8 mouse cellular contexts compared by ENCODE assay signal in the genomic region with DNA sequence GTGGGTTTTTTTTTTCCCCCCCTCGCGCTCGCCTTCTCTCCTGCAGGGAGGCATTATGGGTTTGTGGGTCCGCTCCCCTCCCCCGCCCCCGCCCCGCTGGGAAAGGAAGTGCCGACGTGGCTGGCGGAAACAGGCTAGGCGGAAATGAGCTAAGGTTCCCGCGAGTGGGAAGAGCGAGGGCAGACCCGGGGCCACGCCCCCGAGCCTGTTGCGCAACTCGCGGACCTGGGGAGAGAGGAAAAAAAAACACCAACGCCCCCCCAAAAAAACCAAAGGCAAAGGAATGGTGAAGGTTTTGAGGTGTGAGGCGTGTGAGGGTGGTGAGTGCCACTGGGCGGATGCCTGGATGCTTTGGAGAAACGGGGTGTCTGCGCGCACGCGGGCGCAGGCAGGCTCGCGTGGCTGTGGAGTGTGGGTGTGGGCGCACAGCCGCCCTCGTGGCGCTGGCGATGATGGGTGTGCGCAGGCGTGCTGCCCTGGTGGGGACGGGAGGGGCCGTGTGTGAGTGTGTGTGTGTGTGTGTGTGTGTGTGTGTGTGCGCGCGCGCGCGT. TPM values are rescaled to one million over a fixed set of nuclear protein-coding genes. Genes with fewer than 3 reads are reported as not detected.
DNase-seq lines count a peak whose midpoint lies in the region; ATAC-seq and TF ChIP-seq lines count a peak whose summit lies in the region.

No protein-coding gene starts in this region.

- TF ChIP-seq CTCF in G1E (IDR thresholded peaks at IDR 0.05; ENCODE audit: low read depth, low read length) = no peak

- DNase-seq in G1E (ENCODE audit: low spot score) = peak; percentile 35
- DNase-seq in cerebellum, adult 18-20 months = peak; percentile 72 to 80
- peak; percentile 61 for DNase-seq in hindbrain, embryonic 11.5 days (ENCODE audit: low spot score)
- DNase-seq in left cerebral cortex, adult 9 months (ENCODE audit: low spot score in 2 of 2) = peak; percentile 46 to 67
- DNase-seq in right cerebral cortex, postnatal 14 days = peak; percentile 75
- peak; percentile 74 for DNase-seq in urinary bladder, postnatal 25 days (ENCODE audit: low spot score)

- H3K4me2 ChIP-seq in forebrain, embryonic 16.5 days (ENCODE audit: low read length) = peak overlapping the region; percentile 63
- peak overlapping the region; percentile 39 for H3K4me2 ChIP-seq in hindbrain, embryonic 11.5 days (replicated peaks; ENCODE audit: low read depth, low read length)

- 27% methylated on average over 44 of the region's 46 CpGs for whole genome bisulfite sequencing in forebrain, embryonic 16.5 days
- 22% methylated on average over 39 of the region's 46 CpGs for WGBS in hindbrain, embryonic 11.5 days

- peak overlapping the region; percentile 56 for H3K9ac ChIP-seq in forebrain, embryonic 16.5 days (replicated peaks; ENCODE audit: low read depth, low read length)
- peak overlapping the region; percentile 52 for H3K9ac ChIP-seq in hindbrain, embryonic 11.5 days (ENCODE audit: low read depth, low read length)

- H3K9me3 ChIP-seq in G1E (replicated peaks) = no peaks in the 10 kb centered on the region
- no peaks in the 10 kb centered on the region for H3K9me3 ChIP-seq in forebrain, embryonic 16.5 days (ENCODE audit: control insufficient read depth, low read length)
- no peaks in the 10 kb centered on the region for H3K9me3 ChIP-seq in hindbrain, embryonic 11.5 days (ENCODE audit: control insufficient read depth, low read length)

- peaks cover 7% of the 10 kb centered on the region; the same call in 1 of the 2 replicates for H3K4me1 ChIP-seq in G1E (ENCODE audit: insufficient read depth, low read depth, low read length)
- H3K4me1 ChIP-seq in forebrain, embryonic 16.5 days (replicated peaks; ENCODE audit: control insufficient read depth, insufficient read depth, low read length) = peaks cover 10% of the 10 kb centered on the region
- no peaks in the 10 kb centered on the region for H3K4me1 ChIP-seq in hindbrain, embryonic 11.5 days (replicated peaks; ENCODE audit: control insufficient read depth, insufficient read depth, low read length)

- H3K36me3 ChIP-seq in G1E (replicated peaks) = peaks cover 8% of the 10 kb centered on the region
- H3K36me3 ChIP-seq in forebrain, embryonic 16.5 days (ENCODE audit: control insufficient read depth, insufficient read depth) = no peaks in the 10 kb centered on the region
- H3K36me3 ChIP-seq in hindbrain, embryonic 11.5 days (ENCODE audit: control insufficient read depth, insufficient read depth, low read length) = no peaks in the 10 kb centered on the region

- peak overlapping the region; percentile 94 for H3K27ac ChIP-seq in forebrain, embryonic 16.5 days (ENCODE audit: low read length)
- peak overlapping the region; percentile 61 for H3K27ac ChIP-seq in hindbrain, embryonic 11.5 days (ENCODE audit: low read depth, low read length)

- H3K4me3 ChIP-seq in G1E (ENCODE audit: low read depth, low read length) = peak overlapping the region; percentile 74
- peak overlapping the region; percentile 52 for H3K4me3 ChIP-seq in forebrain, embryonic 16.5 days (replicated peaks; ENCODE audit: low read length)
- peak overlapping the region; percentile 43 for H3K4me3 ChIP-seq in hindbrain, embryonic 11.5 days (ENCODE audit: low read depth, low read length)

- ATAC-seq in G1E (ENCODE audit: extremely low read depth, insufficient number of reproducible peaks, low FRiP score, poor library complexity, severe bottlenecking) = no peak; the same call in 1 of the 2 replicates
- peak; percentile 68 for ATAC-seq in forebrain, embryonic 16.5 days
- peak; percentile 69 for ATAC-seq in hindbrain, embryonic 11.5 days (ENCODE audit: low FRiP score)
- ATAC-seq in megakaryocyte, adult 5-6 weeks (ENCODE audit: poor library complexity, severe bottlenecking) = peak; percentile 61

- H3K27me3 ChIP-seq in G1E (ENCODE audit: insufficient read depth, low read length) = no peaks in the 10 kb centered on the region
- H3K27me3 ChIP-seq in forebrain, embryonic 16.5 days (replicated peaks; ENCODE audit: control insufficient read depth, insufficient read depth, low read length) = no peaks in the 10 kb centered on the region
- no peaks in the 10 kb centered on the region for H3K27me3 ChIP-seq in hindbrain, embryonic 11.5 days (ENCODE audit: control insufficient read depth, insufficient read depth, low read length)

RNA-seq across cellular contexts. Expression of a gene that starts 1.8 kb away (rescaled TPM):
- 160 and 161 TPM in 2 replicates for total RNA-seq in G1E (2014; fragmentation: Nextera tagmentation)
- total RNA-seq in G1E (2017) = 375 and 434 TPM in 2 replicates
- polyA plus RNA-seq in G1E (2012) = 351 and 355 TPM in 2 replicates
- polyA plus RNA-seq in forebrain, embryonic 16.5 days (2015; fragmentation: Nextera tagmentation; extraction: Ambion mirVana) = 581 and 603 TPM in 2 replicates
- polyA plus RNA-seq in hindbrain, embryonic 11.5 days (2014; fragmentation: Nextera tagmentation; extraction: Ambion mirVana) = 635 and 657 TPM in 2 replicates
- 95.1 and 96.8 TPM in 2 replicates for total RNA-seq in megakaryocyte, adult 5-6 weeks (2015)
- total RNA-seq in megakaryocyte, adult 5-6 weeks (2017) = 258 and 278 TPM in 2 replicates

RNA-seq across cellular contexts. Expression of a gene that starts 33.9 kb away (rescaled TPM):
- not detected in 2 replicates for total RNA-seq in G1E (2014; fragmentation: Nextera tagmentation)
- total RNA-seq in G1E (2017) = 0.11 TPM in 1 of 2 replicates, not detected in the other
- not detected in 2 replicates for polyA plus RNA-seq in G1E (2012)
- polyA plus RNA-seq in forebrain, embryonic 16.5 days (2015; fragmentation: Nextera tagmentation; extraction: Ambion mirVana) = 21.5 and 21.7 TPM in 2 replicates
- polyA plus RNA-seq in hindbrain, embryonic 11.5 days (2014; fragmentation: Nextera tagmentation; extraction: Ambion mirVana) = 11.9 and 12.3 TPM in 2 replicates
- 0.16 TPM in 1 of 2 replicates, not detected in the other for total RNA-seq in megakaryocyte, adult 5-6 weeks (2015)
- 0.11 TPM in 1 of 2 replicates, not detected in the other for total RNA-seq in megakaryocyte, adult 5-6 weeks (2017)

RNA-seq across cellular contexts. Expression of a gene that starts 38.2 kb away (rescaled TPM):
- not detected in 2 replicates for total RNA-seq in G1E (2014; fragmentation: Nextera tagmentation)
- not detected in 2 replicates for total RNA-seq in G1E (2017)
- not detected in 2 replicates for polyA plus RNA-seq in G1E (2012)
- not detected in 2 replicates for polyA plus RNA-seq in forebrain, embryonic 16.5 days (2015; fragmentation: Nextera tagmentation; extraction: Ambion mirVana)
- not detected in 2 replicates for polyA plus RNA-seq in hindbrain, embryonic 11.5 days (2014; fragmentation: Nextera tagmentation; extraction: Ambion mirVana)
- not detected in 2 replicates for total RNA-seq in megakaryocyte, adult 5-6 weeks (2015)
- total RNA-seq in megakaryocyte, adult 5-6 weeks (2017) = not detected in 2 replicates

Comparison
In these comparisons a context has a peak if more than half of its experiments do, and no peak if none do; other contexts are left out.
1. RNA of a gene that starts 33.9 kb away (polyA plus RNA-seq): 21.5 to 21.7 TPM in forebrain, embryonic 16.5 days and 11.9 to 12.3 TPM in hindbrain, embryonic 11.5 days; not detected in G1E; every median in the first group is over 10 times any median in the second.
2. Peak in every context shown above with its lines, with median percentiles within 50 percentile points of each other: DNase-seq and H3K4me3 ChIP-seq.